Mouse (Mus musculus): ENCODE results near the gene Coch. TPM values are rescaled to one million over a fixed set of nuclear protein-coding genes. Genes with fewer than 3 reads are reported as not detected.
"Not testable (repeated sequence)": the region's sequence is repeated elsewhere in the genome, so short reads cannot be mapped to it uniquely, and the experiment has no call there.

Gene Coch
- total RNA-seq, 2 experiments from 2014 or later: 4.0 to 4.9 TPM

GRCm38 (mm10) chr12:51636689-51637470 lies 43.7 kb downstream of the Coch start:
- no peak for DNase-seq (ENCODE audit: extremely low spot score in 1 of 2, low spot score in 1 of 2)

GRCm38 (mm10) chr12:51641871-51642270 lies 48.7 kb downstream of the Coch start:
- no peak for DNase-seq (ENCODE audit: extremely low spot score in 1 of 2, low spot score in 1 of 2)

- DNase-seq (ENCODE audit: extremely low spot score in 1 of 2, low spot score in 1 of 2): not testable (repeated sequence)
Observed at GRCm38 (mm10) chr12:51649401-51649800, 56.3 kb downstream of the Coch start.

Other genes with a start within 250 kb of the Coch start
- gene G2e3, start 245.3 kb upstream of the Coch start, total RNA-seq (2021): 10 to 100 TPM in 1 of 2 experiments, 1 to 10 TPM in 1; 9.3 to 14.8 TPM
- gene Scfd1, start 215.8 kb upstream of the Coch start, total RNA-seq (2021): 10 to 100 TPM; 37.2 to 41.1 TPM
- 10 to 100 TPM; 47.6 to 49.0 TPM for gene Ap4s1, start 97.7 kb downstream of the Coch start, total RNA-seq (2021)
- gene Strn3, start 98.6 kb downstream of the Coch start, total RNA-seq (2021): 10 to 100 TPM; 80.1 to 83.7 TPM
- 10 to 100 TPM; 81.8 to 84.1 TPM for gene Hectd1, start 236.2 kb downstream of the Coch start, total RNA-seq (2021)

Data from layer of hippocampus, postnatal 25 days (tissue).